Mouse (Mus musculus) heart, adult 2 months (tissue): ENCODE results near the gene Ckm. TPM values are rescaled to one million over a fixed set of nuclear protein-coding genes. Genes with fewer than 3 reads are reported as not detected.
A peak's percentile ranks its signal among the peaks of the same experiment; 100 is the strongest.

Source experiments
- DNase-seq, 2 experiments: peaks; one replicate each; pipeline ENCODE4 v3.0.0; 2021
- H3K27ac ChIP-seq: fragments of 200-600 bp; 2 replicates; pipeline ENCODE4 v1.8.1; 2022
- H3K27me3 ChIP-seq: fragments of 200-500 bp; 2 replicates; pipeline ENCODE4 v1.6.1; 2012; ENCODE audit warnings: mild to moderate bottlenecking, low read length, inconsistent platforms, mixed read lengths; ENCODE audit not compliant: control insufficient read depth, insufficient read depth
- H3K36me3 ChIP-seq: fragments of 200-500 bp; 2 replicates; pipeline ENCODE4 v1.6.1; 2012; ENCODE audit warnings: low read length, inconsistent platforms; ENCODE audit not compliant: control insufficient read depth, insufficient read depth
- H3K4me1 ChIP-seq: fragments of 200-500 bp; 2 replicates; pipeline ENCODE4 v1.6.1; 2011; ENCODE audit warnings: low read length; ENCODE audit not compliant: control insufficient read depth, insufficient read depth
- H3K4me3 ChIP-seq: fragments of 200-600 bp; 2 replicates; pipeline ENCODE4 v1.8.1; 2022
- H3K79me2 ChIP-seq: fragments of 200-500 bp; replicated peaks from 2 replicates; pipeline ENCODE4 v1.6.1; 2012; ENCODE audit warnings: mild to moderate bottlenecking, inconsistent platforms, low read length, moderate library complexity, mixed read lengths; ENCODE audit not compliant: control insufficient read depth, insufficient read depth
- H3K9ac ChIP-seq: fragments of 200-500 bp; 2 replicates; pipeline ENCODE4 v1.6.1; 2012; ENCODE audit warnings: low read depth, mild to moderate bottlenecking, control low read depth, inconsistent platforms, low read length, mixed read lengths
- CTCF ChIP-seq: fragments of 200-600 bp; IDR thresholded peaks from 2 replicates; pipeline ENCODE4 v1.8.1; 2022; ENCODE audit warnings: antibody characterized with exemption, mild to moderate bottlenecking, moderate library complexity
- EP300 ChIP-seq: fragments of 200-500 bp; IDR thresholded peaks from 2 replicates; pipeline ENCODE4 v1.6.1; 2011; ENCODE audit warnings: low read depth, low read length, control low read depth; ENCODE audit not compliant: insufficient read depth
- POLR2A ChIP-seq: fragments of 200-500 bp; IDR thresholded peaks from 2 replicates; pipeline ENCODE4 v1.6.1; 2011; ENCODE audit warnings: mild to moderate bottlenecking, low read depth, low read length, control low read depth; ENCODE audit not compliant: insufficient read depth
- WGBS: fragments of 180-500 bp; shearing (Covaris S2); methylation state at CpG from one replicate; pipeline ENCODE4 v1.1.7; 2018; 5-methylcytosine and 5-hydroxymethylcytosine counted together
- intact Hi-C: fragments of 180-260 bp; cut with DNase I; formaldehyde crosslinking; loops from one replicate; pipeline ENCODE4 v1.15.1; 2025
- polyA plus RNA-seq: library from polyadenylated mRNA; depleted of rRNA; stranded (reverse); fragments of >200 nt; gene quantifications from 2 replicates; pipeline ENCODE4 v1.2.3, GENCODE M21; 2012
- total RNA-seq, 2 experiments: library from RNA; stranded (reverse); gene quantifications; 2 replicates each; pipeline ENCODE4 v1.2.3; 2021

Gene Ckm
- total and polyA plus RNA-seq, 3 experiments, result 3,482 to 7,008 (median 3,985) TPM

DNA sequence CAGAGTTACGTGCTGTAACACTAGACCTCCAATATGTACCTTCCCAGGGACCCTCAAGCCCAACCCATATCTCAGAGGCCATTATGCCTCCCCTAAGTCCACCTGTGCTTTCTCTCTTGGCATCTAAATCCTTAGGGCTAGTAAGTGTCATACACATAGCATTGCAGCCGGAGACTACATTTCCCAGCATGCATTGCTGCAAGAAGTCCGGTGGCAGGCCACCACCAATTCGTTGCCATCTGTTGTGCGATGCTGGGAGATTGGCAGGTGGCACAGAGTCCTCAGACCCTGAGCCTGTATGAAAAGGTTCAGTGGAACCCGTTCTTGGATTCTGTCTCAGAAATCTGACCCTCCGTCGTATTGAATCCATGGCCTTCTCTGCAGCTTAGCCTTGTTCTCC, 25.1 kb downstream of the Ckm start:
- H3K4me1 ChIP-seq, result no peaks in the 10 kb centered on the region
- H3K36me3 ChIP-seq, result no peaks in the 10 kb centered on the region
- H3K79me2 ChIP-seq, result no peaks in the 10 kb centered on the region
- TF ChIP-seq EP300, result no peak
- no peak for TF ChIP-seq CTCF
- TF ChIP-seq POLR2A, result no peak
- intact Hi-C loops, result no loop called here
- H3K27ac ChIP-seq, result no peak overlapping the region
- H3K4me3 ChIP-seq, result no peak overlapping the region
- H3K27me3 ChIP-seq, result no peaks in the 10 kb centered on the region
- DNase-seq, result no peak
- WGBS, result 75% methylated on average over 8 of the region's 8 CpGs
- no peak overlapping the region for H3K9ac ChIP-seq

GRCm38 (mm10) chr7:19430402-19430801, 25.8 kb downstream of the Ckm start:
- intact Hi-C loops, result no loop called here
- H3K79me2 ChIP-seq, result no peaks in the 10 kb centered on the region
- no peak overlapping the region for H3K4me3 ChIP-seq
- no peaks in the 10 kb centered on the region for H3K27me3 ChIP-seq
- H3K36me3 ChIP-seq, result no peaks in the 10 kb centered on the region
- TF ChIP-seq EP300 (no peak), POLR2A (no peak), CTCF (no peak)
- no peak overlapping the region for H3K27ac ChIP-seq
- H3K4me1 ChIP-seq, result no peaks in the 10 kb centered on the region
- H3K9ac ChIP-seq, result no peak overlapping the region
- WGBS, result 79% methylated on average over 6 of the region's 6 CpGs
- no peak for DNase-seq

DNA sequence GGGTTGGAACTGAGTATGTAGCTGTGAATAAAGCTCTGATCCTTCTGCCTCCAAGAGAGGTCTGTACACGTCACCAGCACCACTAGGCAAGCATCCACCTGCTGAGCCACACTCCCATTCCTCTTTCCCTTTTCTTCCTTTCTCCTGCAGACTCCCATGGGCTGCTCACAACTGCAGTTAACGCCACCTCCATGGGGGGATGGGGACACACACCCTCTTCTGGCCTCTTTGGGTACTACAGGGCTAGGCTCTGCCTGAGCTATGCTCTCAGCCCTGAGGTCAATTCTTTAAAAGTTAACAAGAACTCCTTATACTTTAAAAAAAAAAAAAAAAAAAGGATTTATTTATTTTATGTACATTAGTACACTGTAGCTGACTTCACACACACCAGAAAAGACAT, 27.9 kb downstream of the Ckm start:
- H3K4me3 ChIP-seq, result no peak overlapping the region
- intact Hi-C loops, result no loop called here
- no peaks in the 10 kb centered on the region for H3K79me2 ChIP-seq
- TF ChIP-seq CTCF (peak; percentile 44), POLR2A (no peak)
- 98% methylated on average over 2 of the region's 2 CpGs for WGBS
- no peaks in the 10 kb centered on the region for H3K27me3 ChIP-seq
- DNase-seq, result no peak
- H3K4me1 ChIP-seq, result no peaks in the 10 kb centered on the region
- H3K27ac ChIP-seq, result no peak overlapping the region
- H3K36me3 ChIP-seq, result no peaks in the 10 kb centered on the region
- H3K9ac ChIP-seq, result no peak overlapping the region

GRCm38 (mm10) chr7:19436276-19436675, 31.7 kb downstream of the Ckm start:
- 100% methylated on average over 2 of the region's 2 CpGs for WGBS
- H3K4me3 ChIP-seq, result no peak overlapping the region
- no peaks in the 10 kb centered on the region for H3K27me3 ChIP-seq
- H3K79me2 ChIP-seq, result no peaks in the 10 kb centered on the region
- no peak for DNase-seq
- H3K27ac ChIP-seq, result no peak overlapping the region
- H3K9ac ChIP-seq, result no peak overlapping the region
- intact Hi-C loops, result no loop called here
- no peaks in the 10 kb centered on the region for H3K4me1 ChIP-seq
- no peak for TF ChIP-seq CTCF
- TF ChIP-seq POLR2A, result no peak
- no peak for TF ChIP-seq EP300
- no peaks in the 10 kb centered on the region for H3K36me3 ChIP-seq

- H3K4me1 ChIP-seq, result peaks cover 2% of the 10 kb centered on the region; the same call in 1 of the 2 replicates
Measured at GRCm38 (mm10) chr7:19437048-19437447, 32.5 kb downstream of the Ckm start.

GRCm38 (mm10) chr7:19441448-19442091, 37.0 kb downstream of the Ckm start:
- Histone ChIP-seq H3K4me3 (no peak overlapping the region), H3K36me3 (no peaks in the 10 kb centered on the region; the same call in 1 of the 2 replicates), H3K27ac (no peak overlapping the region), H3K79me2 (no peaks in the 10 kb centered on the region), H3K27me3 (no peaks in the 10 kb centered on the region), H3K9ac (no peak overlapping the region), H3K4me1 (peaks cover 2% of the 10 kb centered on the region; the same call in 1 of the 2 replicates)
- no peak for DNase-seq
- TF ChIP-seq EP300, result no peak
- no peak for TF ChIP-seq CTCF
- TF ChIP-seq POLR2A, result no peak
- 42% methylated on average over 9 of the region's 9 CpGs for WGBS
- intact Hi-C loops, result no loop called here

More at GRCm38 (mm10) chr7:19437048-19437447, 32.5 kb downstream of the Ckm start:
- Histone ChIP-seq H3K27me3 (no peaks in the 10 kb centered on the region), H3K9ac (no peak overlapping the region), H3K79me2 (no peaks in the 10 kb centered on the region), H3K27ac (no peak overlapping the region), H3K36me3 (no peaks in the 10 kb centered on the region; the same call in 1 of the 2 replicates), H3K4me3 (no peak overlapping the region)
- no peak for DNase-seq
- intact Hi-C loops, result no loop called here
- TF ChIP-seq CTCF (no peak), POLR2A (no peak), EP300 (no peak)
- 84% methylated on average over 9 of the region's 9 CpGs for WGBS

DNA sequence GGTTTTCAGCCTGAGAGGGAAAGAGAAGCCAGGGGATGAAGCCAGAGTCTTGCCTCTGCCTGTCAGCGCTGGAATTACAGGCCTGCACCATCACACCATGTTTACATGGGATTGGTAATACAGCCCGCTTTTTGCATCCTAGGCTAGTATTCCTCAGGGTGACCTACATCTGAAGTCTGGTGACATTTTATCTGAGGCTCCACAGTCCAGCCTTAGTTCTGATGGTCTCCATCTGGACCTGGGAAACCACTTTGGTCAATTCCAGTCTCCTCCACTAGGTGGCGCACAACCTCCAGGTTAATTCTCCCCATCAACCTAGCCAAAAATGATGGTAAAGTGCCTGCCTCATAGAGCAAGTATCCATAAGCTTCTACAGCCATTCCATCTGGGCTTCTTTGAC, 38.8 kb downstream of the Ckm start:
- peak; percentile 77 to 87 for DNase-seq
- no peaks in the 10 kb centered on the region for H3K79me2 ChIP-seq
- no peak overlapping the region for H3K27ac ChIP-seq
- no peaks in the 10 kb centered on the region for H3K27me3 ChIP-seq
- intact Hi-C loops, result no loop called here
- no peak overlapping the region for H3K9ac ChIP-seq
- no peaks in the 10 kb centered on the region; the same call in 1 of the 2 replicates for H3K36me3 ChIP-seq
- H3K4me1 ChIP-seq, result peaks cover 2% of the 10 kb centered on the region; the same call in 1 of the 2 replicates
- WGBS, result 39% methylated on average over 3 of the region's 3 CpGs
- no peak overlapping the region for H3K4me3 ChIP-seq
- TF ChIP-seq POLR2A (no peak), EP300 (peak; percentile 76; the same call in 1 of the 2 replicates)
